In the genomic region with DNA sequence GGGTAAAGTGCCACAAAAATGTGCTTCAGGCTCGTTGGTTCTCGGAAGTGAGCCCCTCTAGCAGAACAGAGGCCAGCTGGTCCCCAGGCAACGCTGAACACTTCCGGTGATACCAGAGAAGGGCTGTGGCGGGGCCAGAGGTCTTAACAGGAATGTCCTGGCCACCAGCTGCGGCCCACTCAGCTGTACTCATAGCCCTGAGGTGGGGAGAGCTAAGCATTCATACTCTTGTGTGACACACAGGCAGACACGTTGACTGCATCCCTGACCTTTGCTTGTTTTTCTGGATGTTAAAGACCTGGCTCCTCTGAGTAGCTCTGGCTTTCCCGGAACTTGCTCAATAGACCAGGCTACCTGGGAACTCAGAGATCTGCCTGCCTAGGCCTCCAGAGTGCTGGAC, we compare ENCODE assay signal across 11 mouse cellular contexts. TPM values are rescaled to one million over a fixed set of nuclear protein-coding genes. Genes with fewer than 3 reads are reported as not detected.
DNase-seq lines count a peak whose midpoint lies in the region; ATAC-seq and TF ChIP-seq lines count a peak whose summit lies in the region.
"Had no signal": no experiment of that assay in that cellular context is flagged by ENCODE, and none has a peak within 500 bp of the region (broad histone marks: within the 10 kb centered on the region; RNA-seq: fewer than 3 reads in every experiment).

No protein-coding gene starts in this region.

- no peak overlapping the region for H3K27ac ChIP-seq in hindbrain, embryonic 11.5 days (ENCODE audit: low read depth, low read length)
- no peak overlapping the region for H3K27ac ChIP-seq in hindbrain, embryonic 12.5 days
- no peak overlapping the region for H3K27ac ChIP-seq in kidney, adult 2 months (ENCODE audit: insufficient read depth, low read depth, low read length)
- H3K27ac ChIP-seq in cerebellum, adult 2 months (ENCODE audit: insufficient read depth, low read length): no peak overlapping the region
- H3K27ac ChIP-seq: forebrain, embryonic 13.5 days; macrophage had no signal

- no peaks in the 10 kb centered on the region for H3K27me3 ChIP-seq in hindbrain, embryonic 11.5 days (ENCODE audit: control insufficient read depth, insufficient read depth, low read length)
- H3K27me3 ChIP-seq in hindbrain, embryonic 12.5 days: no peaks in the 10 kb centered on the region; the same call in 1 of the 2 replicates
- H3K27me3 ChIP-seq in kidney, adult 2 months (replicated peaks; ENCODE audit: control insufficient read depth, insufficient read depth, low read length): no peaks in the 10 kb centered on the region
- H3K27me3 ChIP-seq in cerebellum, adult 2 months (ENCODE audit: control insufficient read depth, insufficient read depth, low read length): no peaks in the 10 kb centered on the region
- H3K27me3 ChIP-seq: forebrain, embryonic 13.5 days had no signal

- TF ChIP-seq POLR2A in kidney, adult 2 months (IDR thresholded peaks at IDR 0.05; ENCODE audit: low read depth, low read length): no peak
- no peak for TF ChIP-seq POLR2A in cerebellum, adult 2 months (IDR thresholded peaks at IDR 0.05; ENCODE audit: borderline replicate concordance, insufficient read depth, low read length)

- no peaks in the 10 kb centered on the region for H3K9me3 ChIP-seq in hindbrain, embryonic 11.5 days (ENCODE audit: control insufficient read depth, low read length)
- H3K9me3 ChIP-seq in hindbrain, embryonic 12.5 days (replicated peaks): no peaks in the 10 kb centered on the region
- H3K9me3 ChIP-seq: forebrain, embryonic 13.5 days had no signal

- 49% methylated on average over 8 of the region's 8 CpGs for WGBS in hindbrain, embryonic 11.5 days
- WGBS in hindbrain, embryonic 12.5 days: 41% methylated on average over 8 of the region's 8 CpGs
- WGBS in kidney, adult 2 months: 41% methylated on average over 8 of the region's 8 CpGs
- 58% methylated on average over 8 of the region's 8 CpGs for WGBS in cerebellum, adult 2 months

- H3K9ac ChIP-seq in hindbrain, embryonic 11.5 days (ENCODE audit: low read depth, low read length): no peak overlapping the region
- no peak overlapping the region for H3K9ac ChIP-seq in hindbrain, embryonic 12.5 days
- H3K9ac ChIP-seq: forebrain, embryonic 13.5 days had no signal

- no peak for TF ChIP-seq CTCF in kidney, adult 2 months (conservative IDR thresholded peaks at IDR 0.05; ENCODE audit: insufficient read depth, insufficient read length, low read depth, low read length)
- TF ChIP-seq CTCF in cerebellum, adult 2 months (IDR thresholded peaks at IDR 0.05; ENCODE audit: borderline replicate concordance, insufficient read depth, low read depth, low read length): no peak

- H3K4me3 ChIP-seq in hindbrain, embryonic 11.5 days (ENCODE audit: low read depth, low read length): no peak overlapping the region
- H3K4me3 ChIP-seq in hindbrain, embryonic 12.5 days: no peak overlapping the region
- H3K4me3 ChIP-seq in kidney, adult 2 months (ENCODE audit: insufficient read depth, low read depth, low read length): no peak overlapping the region
- no peak overlapping the region for H3K4me3 ChIP-seq in cerebellum, adult 2 months (replicated peaks; ENCODE audit: insufficient read depth, low read depth, low read length)
- H3K4me3 ChIP-seq: forebrain, embryonic 13.5 days had no signal

- H3K4me2 ChIP-seq in hindbrain, embryonic 11.5 days (replicated peaks; ENCODE audit: low read depth, low read length): no peak overlapping the region
- H3K4me2 ChIP-seq in hindbrain, embryonic 12.5 days (replicated peaks): no peak overlapping the region
- H3K4me2 ChIP-seq: forebrain, embryonic 13.5 days had no signal

- no peak for ATAC-seq in hindbrain, embryonic 11.5 days (ENCODE audit: low FRiP score)
- ATAC-seq in hindbrain, embryonic 12.5 days (ENCODE audit: low FRiP score): no peak
- no peak for ATAC-seq in erythroblast, adult 5-6 weeks (replicated peaks; ENCODE audit: low FRiP score, poor library complexity, severe bottlenecking)
- ATAC-seq: forebrain, embryonic 13.5 days had no signal

- H3K36me3 ChIP-seq in hindbrain, embryonic 11.5 days (ENCODE audit: control insufficient read depth, insufficient read depth, low read length): no peaks in the 10 kb centered on the region
- no peaks in the 10 kb centered on the region for H3K36me3 ChIP-seq in hindbrain, embryonic 12.5 days
- no peaks in the 10 kb centered on the region for H3K36me3 ChIP-seq in kidney, adult 2 months (ENCODE audit: control insufficient read depth, insufficient read depth, low read length)

- no peaks in the 10 kb centered on the region for H3K4me1 ChIP-seq in hindbrain, embryonic 11.5 days (replicated peaks; ENCODE audit: control insufficient read depth, insufficient read depth, low read length)
- peaks cover 8% of the 10 kb centered on the region; the same call in 1 of the 2 replicates for H3K4me1 ChIP-seq in hindbrain, embryonic 12.5 days
- H3K4me1 ChIP-seq in kidney, adult 2 months (ENCODE audit: control insufficient read depth, insufficient read depth, low read length): 0 out of 2 replicates have a peak, but pooled peaks cover 3% of the 10 kb centered on the region
- no peaks in the 10 kb centered on the region; the same call in 1 of the 2 replicates for H3K4me1 ChIP-seq in cerebellum, adult 2 months (ENCODE audit: control insufficient read depth, insufficient read depth, low read length)
- H3K4me1 ChIP-seq: forebrain, embryonic 13.5 days had no signal

- peak; percentile 42 for DNase-seq in hindbrain, embryonic 11.5 days (ENCODE audit: low spot score)
- DNase-seq in adrenal gland, postnatal 36 days: peak; percentile 43
- DNase-seq in kidney, adult 2 months: peak; percentile 52
- peak; percentile 65 for DNase-seq in lung, postnatal 10 days
- DNase-seq in cerebellum, adult 2 months: no peak
- no peak for DNase-seq in right cerebral cortex, postnatal 36 days (ENCODE audit: low spot score in 2 of 2)
- DNase-seq: thymus, adult 2 months had no signal

RNA-seq across cellular contexts. Expression of gene Tor1aip1, which starts 38.3 kb away (rescaled TPM):
- 38.8 and 44.1 TPM in 2 replicates for polyA plus RNA-seq in hindbrain, embryonic 11.5 days (2014; fragmentation: Nextera tagmentation; extraction: Ambion mirVana)
- 37.2 and 43.1 TPM in 2 replicates for polyA plus RNA-seq in hindbrain, embryonic 12.5 days (2016; fragmentation: Nextera tagmentation; extraction: Ambion mirVana)
- total RNA-seq in adrenal gland, postnatal 36 days (2021): 100 to 1,000 TPM in 1 of 2 experiments, 10 to 100 TPM in 1; 98.4 to 125 TPM
- polyA plus RNA-seq in kidney, adult 2 months (2012; rRNA removed): 32.5 and 35.3 TPM in 2 replicates
- 25.5 and 26.9 TPM in 2 replicates for polyA plus RNA-seq in cerebellum, adult 2 months (2012; rRNA removed)
- total RNA-seq in erythroblast, adult 5-6 weeks (2015; ENCODE audit: low replicate concordance): 65.9 and 70.0 TPM in 2 replicates
- total RNA-seq in erythroblast, adult 5-6 weeks (2017; ENCODE audit: low replicate concordance): 58.6 and 67.1 TPM in 2 replicates

RNA-seq across cellular contexts. Expression of gene Tor1aip2, which starts 39.4 kb away (rescaled TPM):
- polyA plus RNA-seq in hindbrain, embryonic 11.5 days (2014; fragmentation: Nextera tagmentation; extraction: Ambion mirVana): 112 and 123 TPM in 2 replicates
- 91.7 and 94.1 TPM in 2 replicates for polyA plus RNA-seq in hindbrain, embryonic 12.5 days (2016; fragmentation: Nextera tagmentation; extraction: Ambion mirVana)
- 100 to 1,000 TPM; 124 to 146 TPM for total RNA-seq in adrenal gland, postnatal 36 days (2021)
- 84.6 and 85.7 TPM in 2 replicates for polyA plus RNA-seq in kidney, adult 2 months (2012; rRNA removed)
- polyA plus RNA-seq in cerebellum, adult 2 months (2012; rRNA removed): 55.5 and 57.7 TPM in 2 replicates
- total RNA-seq in erythroblast, adult 5-6 weeks (2015; ENCODE audit: low replicate concordance): 131 and 134 TPM in 2 replicates
- 130 and 147 TPM in 2 replicates for total RNA-seq in erythroblast, adult 5-6 weeks (2017; ENCODE audit: low replicate concordance)

Comparison
In these comparisons a context has a peak if more than half of its experiments do, and no peak if none do; other contexts are left out.
1. DNase-seq: peak in hindbrain, embryonic 11.5 days (single experiment), adrenal gland, postnatal 36 days (2 of 2), kidney, adult 2 months (single experiment) and lung, postnatal 10 days (single experiment); none in cerebellum, adult 2 months (0 of 2) and right cerebral cortex, postnatal 36 days (0 of 2).